Mouse (Mus musculus): ENCODE data around the gene Adprhl1.

Adprhl1 gene

DNA sequence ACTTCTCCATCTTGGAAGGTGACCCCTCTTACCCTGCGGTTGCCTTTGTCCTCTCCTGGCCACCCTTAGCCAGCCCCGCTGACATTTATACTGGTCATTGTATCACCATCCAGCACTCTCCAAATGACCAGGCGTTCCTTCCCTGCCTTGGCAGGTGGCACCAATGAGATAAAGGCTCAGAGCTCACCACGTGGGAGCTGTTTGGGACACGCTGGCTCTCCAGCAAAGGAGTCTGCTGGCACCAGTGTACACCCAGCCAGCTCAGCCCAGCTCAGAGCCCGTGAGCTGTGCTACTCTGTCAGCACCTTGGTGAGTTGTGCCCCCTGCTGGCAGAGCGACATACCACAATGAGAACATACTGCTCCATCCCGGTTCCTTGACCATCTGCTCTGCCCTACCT is at the start of gene Adprhl1:
TSS of gene Adprhl1 (minus strand) at position 144 of the 400 bp plus-strand sequence.
- DNase-seq (ENCODE audit: low read depth, low spot score) = peak; percentile 73

DNA sequence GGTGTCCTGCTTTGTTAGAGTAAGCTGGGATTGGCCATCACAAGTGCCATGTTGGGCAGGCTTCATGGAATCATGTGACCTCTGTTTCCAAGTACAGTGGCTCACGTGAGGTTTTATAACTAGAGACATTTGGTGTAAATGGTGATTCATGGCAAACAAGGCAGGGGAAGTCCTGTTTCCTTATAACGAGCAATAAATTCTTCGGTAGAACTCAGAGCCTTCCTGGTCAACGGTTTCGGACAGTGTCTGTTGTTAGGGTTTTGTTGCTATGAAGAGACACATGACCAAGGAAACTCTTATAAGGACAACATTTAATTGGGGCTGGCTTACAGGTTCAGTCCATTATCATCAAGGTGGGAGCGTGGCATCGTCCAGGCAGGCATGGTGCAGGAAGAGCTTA is 47.1 kb upstream of the Adprhl1 start:
- DNase-seq (ENCODE audit: low read depth, low spot score) = no peak

DNA sequence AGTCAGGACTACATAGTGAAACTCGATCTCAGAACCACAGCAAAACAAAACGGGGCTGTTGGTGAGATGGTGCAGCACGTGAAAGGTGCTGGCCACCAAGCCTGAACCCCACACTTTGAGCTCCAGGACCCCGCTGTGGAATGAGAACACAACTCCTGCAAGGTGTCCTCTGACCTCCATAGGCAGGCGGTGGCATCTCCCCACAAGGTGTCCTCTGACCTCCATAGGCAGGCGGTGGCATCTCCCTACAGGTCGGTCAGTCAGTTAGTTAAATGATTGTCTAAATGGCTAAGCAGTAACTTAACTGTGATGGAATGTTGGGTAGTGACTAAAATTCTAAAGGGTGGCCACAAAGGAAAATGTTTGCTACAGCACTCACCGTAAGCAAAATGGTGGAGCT is 45.6 kb upstream of the Adprhl1 start:
- DNase-seq (ENCODE audit: low read depth, low spot score) = no peak

DNA sequence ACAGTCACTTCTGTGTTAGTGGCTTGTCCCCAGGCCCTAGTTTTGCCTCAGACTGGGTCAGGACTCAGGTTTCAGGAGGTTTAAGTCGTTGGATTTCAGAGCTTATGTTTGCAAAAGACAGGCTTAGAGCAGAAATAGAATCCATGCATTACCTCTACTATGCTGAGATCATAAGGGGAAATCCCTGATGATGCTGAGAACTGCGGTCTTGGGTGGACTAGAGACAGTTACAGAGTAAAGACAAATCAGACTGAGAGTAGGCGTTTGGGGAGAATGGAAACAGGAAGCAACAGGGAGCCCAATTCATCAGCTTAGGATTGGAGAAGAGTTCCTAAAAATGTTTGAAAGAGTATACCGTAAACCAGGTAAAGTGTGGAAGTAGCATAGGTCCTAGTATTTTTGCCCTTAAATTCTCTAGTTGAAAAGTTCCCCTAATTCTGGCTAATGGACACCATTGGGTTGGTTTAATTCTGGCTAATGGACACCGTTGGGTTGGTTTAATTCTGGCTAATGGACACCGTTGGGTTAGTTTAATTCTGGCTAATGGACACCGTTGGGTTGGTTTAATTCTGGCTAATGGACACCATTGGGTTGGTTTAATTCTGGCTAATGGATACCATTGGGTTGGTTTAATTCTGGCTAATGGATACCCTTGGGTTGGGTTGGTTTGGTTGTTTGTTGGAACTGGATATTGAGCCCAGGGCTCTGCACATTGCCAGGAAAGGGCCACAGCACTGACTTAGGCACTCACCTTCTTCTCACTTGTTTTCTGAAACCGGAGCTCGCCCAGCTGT is 39.9 kb upstream of the Adprhl1 start:
- DNase-seq (ENCODE audit: low read depth, low spot score) = no peak

DNA sequence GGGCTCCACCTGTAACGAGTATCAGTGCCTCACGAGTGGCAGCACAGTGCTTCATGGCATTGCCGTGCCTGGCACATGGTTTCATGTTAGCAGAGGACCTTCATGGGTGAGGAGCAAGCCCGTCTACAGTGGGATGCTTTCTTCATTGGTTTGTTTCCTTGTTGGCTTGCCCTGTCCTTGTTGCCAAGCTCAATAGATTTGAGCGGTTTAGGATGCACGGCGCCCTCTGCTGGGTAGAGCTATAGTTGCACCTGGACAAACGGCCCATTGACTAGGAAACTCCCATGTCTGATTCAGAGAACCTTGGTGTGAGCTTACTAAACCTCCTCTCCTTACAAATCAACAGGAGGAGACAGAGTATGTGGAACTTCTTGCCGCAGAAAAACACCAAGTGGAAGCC is 38.4 kb upstream of the Adprhl1 start:
- peak; percentile 74 for DNase-seq (ENCODE audit: low read depth, low spot score)

DNA sequence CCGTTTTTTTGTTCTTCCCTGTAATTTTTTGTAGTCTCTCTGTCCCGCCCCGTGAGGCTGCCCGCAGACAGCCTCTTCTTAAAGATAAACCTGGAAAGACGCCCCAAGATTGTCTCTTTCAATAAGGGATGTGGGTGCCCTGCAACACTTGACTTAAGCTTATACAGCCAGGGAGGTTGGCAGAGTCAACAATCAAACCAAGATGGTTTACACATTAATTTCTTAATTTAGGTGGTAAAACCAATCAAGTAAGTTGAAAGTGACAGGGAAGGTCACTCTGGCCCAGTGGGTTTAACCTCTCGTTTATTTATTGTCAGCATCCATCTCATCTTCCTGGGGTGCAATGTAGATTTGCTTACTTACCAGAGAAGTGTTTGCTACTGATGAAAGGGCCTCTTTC is 34.7 kb upstream of the Adprhl1 start:
- no peak for DNase-seq (ENCODE audit: low read depth, low spot score)

DNA sequence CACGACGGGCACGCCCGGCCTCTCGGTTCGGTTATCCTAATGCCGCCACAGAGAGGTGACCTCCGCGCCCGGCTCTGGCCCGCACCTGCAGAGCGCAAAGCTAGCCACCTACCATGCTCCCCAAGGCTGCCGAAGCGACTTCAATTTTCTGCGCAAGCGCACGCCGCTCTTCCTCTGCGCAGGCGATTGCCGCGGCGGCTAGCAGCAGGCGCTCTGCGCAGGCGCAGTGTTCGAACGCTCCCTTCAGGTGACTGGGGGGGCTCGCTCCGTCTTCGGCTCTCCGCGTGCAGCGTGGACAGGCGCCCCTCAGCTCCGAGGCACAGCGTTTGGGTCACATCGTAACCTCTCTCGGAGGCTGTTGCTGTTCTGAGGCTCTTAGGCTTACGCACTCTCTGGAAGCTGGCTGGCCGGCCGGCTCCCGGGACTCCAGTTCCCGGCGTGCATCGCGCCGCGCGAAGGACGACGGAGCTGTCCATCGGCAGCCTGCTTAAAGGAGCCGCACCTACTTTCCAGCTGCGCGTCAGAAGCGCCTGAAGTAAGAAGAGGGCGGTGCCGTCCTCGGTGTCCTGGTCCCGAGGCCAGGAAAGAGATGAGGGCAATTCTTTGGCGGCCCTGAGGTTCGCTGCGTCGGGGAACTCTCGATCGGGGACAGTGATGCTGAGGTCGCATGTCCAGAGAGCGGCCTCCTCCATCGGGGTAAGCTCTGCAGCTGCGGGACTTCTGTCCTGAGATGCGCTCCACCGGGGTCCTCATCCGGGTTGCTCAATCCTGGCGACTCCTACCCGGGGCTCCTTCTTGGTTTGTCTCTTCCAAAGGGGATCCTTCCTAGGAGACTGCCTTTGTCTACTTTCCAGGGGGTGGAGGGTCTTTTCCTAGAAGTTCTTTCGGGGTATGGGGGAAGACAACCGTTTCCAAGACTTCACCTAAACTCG is 34.0 kb upstream of the Adprhl1 start, which contains the start of the genes Dcun1d2 and Tmco3:
TSS of gene Dcun1d2 (minus strand) at position 440 of the 932 bp plus-strand sequence.
TSS of gene Tmco3 (plus strand) at position 499 of the 932 bp plus-strand sequence.
- peak; percentile 97 for DNase-seq (ENCODE audit: low read depth, low spot score)

DNA sequence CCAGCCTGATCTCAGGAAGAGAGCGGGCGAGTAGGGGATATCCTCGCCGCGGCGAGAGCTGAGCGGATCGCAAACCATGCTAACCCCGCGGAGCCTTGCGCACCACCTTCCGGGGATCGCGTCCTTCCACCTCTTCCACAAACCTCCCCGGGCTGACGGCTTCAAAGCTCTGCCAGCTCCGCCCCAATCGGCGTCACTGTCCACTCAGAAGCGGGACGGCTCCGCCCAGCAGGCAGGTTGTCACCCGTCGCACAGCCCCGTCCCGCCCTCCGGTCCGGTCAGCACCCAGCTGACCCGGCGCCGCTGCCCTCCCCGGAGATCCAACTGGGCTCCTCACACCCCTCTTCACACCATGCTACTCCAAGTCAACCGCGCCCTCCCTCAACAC is 33.3 kb upstream of the Adprhl1 start:
- DNase-seq (ENCODE audit: low read depth, low spot score) = no peak

DNA sequence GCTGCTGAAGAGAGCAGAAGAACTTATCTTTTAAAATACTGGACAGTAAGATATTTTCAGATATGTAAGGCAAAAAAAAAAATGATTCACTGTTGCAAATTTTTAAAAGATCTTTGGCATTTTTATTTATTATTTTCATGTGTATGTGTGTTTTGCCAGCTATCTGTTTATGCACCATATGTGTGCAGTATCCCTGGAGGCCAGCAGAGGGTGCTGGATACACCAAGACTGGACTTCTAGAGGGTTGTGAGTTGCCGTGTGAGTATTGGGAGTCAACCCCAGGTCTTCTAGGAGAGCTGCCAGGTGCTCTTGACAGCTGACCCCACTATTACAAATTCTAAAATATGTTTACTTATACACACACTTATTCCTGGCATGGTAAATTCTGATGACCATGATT is 29.2 kb upstream of the Adprhl1 start:
- no peak for DNase-seq (ENCODE audit: low read depth, low spot score)

DNA sequence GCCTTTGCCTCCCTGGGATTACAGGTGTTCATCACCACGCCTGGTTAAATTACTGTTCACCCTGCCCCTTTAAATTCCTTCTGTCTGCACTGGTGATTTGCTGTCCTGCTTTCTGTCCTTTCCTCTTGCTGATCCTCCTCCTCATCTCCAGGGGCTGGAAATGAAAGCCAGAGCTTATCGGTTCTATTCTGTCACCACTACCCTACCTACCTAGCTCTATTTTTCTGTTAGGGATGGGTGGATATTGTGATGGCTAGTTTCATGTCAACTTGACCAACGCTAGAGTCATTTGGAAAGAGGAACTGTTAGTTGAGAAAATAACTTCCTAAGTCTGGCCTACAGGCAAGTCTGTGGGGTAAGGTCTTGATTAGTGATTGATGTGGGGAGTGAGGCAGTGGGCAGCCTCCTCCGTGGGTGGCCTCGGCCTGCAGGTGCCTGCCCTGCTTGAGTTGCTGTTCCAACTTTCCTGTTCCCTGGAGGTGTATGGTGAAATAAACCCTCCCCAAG is 23.0 kb upstream of the Adprhl1 start:
- no peak for DNase-seq (ENCODE audit: low read depth, low spot score)

DNA sequence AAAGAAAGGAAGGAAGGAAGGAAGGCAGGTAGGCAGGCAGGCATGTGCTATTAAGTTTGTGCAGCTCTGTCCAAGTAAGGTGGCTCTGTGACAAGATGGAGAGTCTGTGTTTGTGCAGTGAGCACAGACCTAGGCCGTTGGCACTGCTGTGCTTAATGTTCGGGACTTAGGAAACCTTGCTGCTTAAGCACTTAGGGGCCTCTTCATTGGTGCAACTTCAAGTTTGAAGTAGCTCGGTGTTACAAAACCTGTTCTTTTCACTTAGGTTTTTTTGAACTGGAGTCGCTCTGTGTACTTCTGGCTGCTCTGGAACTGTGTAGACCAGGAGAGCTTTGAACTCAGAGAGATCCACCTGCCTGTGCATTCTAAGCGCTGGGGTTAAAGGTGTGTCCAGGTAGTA is 18.9 kb upstream of the Adprhl1 start:
- no peak for DNase-seq (ENCODE audit: low read depth, low spot score)

DNA sequence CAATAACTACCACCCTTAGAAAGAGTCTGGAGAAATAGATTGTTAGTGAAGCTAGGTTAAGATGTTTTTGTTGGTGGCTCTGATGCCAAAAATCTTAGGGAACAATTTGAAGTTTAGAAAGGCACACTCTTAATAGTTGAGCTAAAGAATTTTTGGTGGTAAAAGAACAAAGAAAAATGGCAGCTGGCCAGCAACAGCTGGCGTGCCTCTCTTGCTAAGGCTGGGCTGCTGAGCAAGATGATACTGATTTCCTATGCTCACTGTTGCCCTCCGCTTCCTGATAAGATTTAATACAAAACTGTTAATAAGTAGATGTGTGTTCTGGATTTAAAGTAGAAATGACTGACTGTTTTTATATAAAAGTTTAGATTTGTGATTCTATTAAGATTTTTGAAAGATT is 13.6 kb upstream of the Adprhl1 start:
- DNase-seq (ENCODE audit: low read depth, low spot score) = no peak

DNA sequence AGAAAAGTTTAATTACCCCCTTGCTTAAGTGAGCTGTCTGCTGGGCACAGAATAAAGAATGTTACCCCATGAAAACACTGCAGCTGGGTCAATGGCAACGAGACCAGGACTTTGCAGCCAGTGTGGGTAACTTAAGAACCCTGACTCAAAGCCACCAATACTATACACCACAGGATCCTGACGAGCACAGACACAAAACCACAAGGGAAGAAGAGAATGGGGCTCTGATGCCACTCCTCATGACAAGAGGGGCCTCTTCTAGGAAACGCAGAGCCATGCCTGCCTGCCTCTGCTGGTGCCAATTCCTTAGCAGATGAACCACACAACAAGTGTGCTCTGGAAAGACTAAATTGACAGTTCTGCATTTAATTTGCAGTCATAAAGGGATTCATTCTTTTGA is 9.4 kb upstream of the Adprhl1 start:
- no peak for DNase-seq (ENCODE audit: low read depth, low spot score)

DNA sequence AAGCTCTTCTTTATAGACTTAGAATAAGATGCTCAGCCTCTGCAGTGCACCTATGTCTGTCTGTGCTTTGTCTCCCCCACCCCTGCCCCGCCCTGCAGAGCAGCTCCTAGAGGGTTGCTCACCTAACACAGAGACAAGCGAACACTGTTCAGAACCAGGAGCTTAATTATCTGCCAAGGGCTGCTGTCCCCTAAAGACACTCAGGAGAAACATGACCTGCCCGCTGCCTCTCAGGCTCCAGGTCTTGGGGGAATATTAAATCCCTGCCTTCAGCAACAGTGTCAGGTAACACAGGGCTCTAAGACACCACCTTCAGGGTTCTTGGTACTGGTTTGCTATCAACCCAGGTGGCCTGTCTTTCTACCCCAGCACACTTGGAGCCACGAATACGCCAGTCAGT is 549 bp downstream of the Adprhl1 start:
- DNase-seq (ENCODE audit: low read depth, low spot score) = no peak

DNA sequence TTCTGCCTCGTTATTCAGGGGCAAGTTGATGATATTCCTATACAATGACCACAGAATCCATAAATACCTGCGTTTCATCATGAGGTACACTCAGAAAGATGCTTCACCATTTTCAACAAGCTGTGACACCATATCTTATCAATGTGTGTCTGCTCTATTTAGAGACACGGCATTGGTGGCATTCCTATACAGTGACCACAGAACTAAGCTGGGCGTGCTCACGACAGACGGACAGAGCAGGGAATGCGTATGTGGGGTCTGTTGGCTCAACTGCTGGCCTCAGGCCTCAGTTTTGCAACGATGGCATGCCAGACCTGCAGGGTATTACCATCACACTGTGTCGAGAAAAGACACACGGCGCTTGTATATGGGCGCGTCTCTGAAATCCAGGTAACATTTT is 1.1 kb downstream of the Adprhl1 start:
- no peak for DNase-seq (ENCODE audit: low read depth, low spot score)

DNA sequence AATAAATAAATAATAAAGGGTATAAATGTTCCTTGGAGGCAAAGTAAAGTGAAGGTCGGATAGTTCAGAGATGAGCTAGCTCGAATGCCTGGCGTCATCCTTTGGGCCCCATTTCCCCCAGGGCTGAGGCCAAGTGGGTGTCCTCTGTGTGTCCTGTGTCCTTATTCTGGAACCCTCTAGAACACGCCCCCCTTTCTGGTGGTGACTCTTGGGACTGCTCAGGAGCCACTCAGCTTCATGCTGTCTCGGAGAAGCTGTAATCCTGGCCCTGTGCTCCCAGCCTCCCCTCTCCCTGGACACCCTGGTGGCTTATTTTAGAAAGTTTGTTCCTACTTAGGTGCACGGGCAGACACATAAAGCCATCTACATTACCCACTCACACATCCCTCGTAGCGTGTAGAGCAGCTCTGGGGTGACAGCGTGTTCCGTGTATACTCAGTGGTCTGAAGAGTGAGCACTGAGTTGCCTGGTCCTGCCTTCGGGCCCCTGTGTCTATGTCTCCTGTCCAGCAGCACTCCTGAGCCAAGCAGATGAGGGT is 9.6 kb downstream of the Adprhl1 start:
- DNase-seq (ENCODE audit: low read depth, low spot score) = no peak

DNA sequence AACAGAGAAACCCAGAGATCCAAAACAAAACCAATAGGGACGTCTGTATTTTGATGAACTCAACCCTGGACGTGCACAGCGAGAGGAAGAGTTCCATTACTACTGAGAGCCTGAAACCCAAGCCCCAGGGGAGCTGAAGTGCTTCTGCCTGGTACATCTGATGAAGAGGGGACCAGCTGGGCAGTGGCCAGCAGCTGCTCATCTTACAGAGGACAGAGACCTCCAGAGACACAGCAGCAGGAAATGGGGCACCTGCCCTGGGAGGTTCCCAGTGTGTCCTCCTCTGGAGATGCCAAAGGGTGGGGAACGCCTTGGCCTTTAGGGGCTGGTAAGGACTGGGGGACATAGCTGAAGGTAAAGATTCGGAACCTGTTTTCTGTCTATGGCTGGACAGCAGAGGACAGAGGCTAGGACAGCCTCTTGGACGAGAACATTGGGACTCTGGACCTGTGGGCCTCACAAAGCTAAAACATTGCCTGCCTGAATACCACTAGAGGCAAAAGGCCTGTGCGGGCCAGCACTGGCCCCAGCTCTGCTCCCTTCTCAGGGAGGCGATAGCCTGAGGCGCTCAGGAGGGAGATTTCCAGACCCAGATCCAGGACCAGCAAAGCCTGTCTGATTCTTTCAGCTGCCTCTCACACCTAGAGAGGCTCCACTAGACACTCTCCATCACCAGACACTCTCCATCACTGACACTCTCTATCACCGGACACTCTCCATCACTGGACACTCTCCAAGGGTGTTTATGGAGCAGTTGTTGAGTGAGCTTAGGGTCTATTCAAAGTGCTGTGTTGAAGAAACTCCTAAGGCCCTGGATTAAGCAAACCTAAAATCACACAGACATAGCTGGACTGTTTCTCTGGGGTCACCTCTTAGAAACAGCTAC is 10.7 kb downstream of the Adprhl1 start:
- DNase-seq (ENCODE audit: low read depth, low spot score) = no peak

DNA sequence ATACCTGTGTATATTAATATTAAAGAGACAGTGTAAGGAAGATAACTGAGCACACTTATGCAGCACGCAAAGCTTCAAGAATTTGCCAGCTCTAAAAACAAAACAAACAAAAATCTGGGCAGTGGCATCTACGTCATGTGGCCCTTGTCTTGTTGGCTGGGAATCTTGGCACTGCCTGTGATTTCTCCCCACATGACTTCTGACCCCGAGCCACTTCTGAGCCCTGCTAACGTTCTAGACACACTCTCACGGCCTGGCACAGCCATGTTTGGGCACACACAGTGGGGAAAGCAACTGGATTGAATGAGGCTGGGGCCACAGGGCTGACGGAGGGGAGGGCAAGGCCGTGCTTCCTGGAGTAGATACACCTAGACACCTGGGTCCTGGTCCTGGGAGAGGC is 13.3 kb downstream of the Adprhl1 start:
- DNase-seq (ENCODE audit: low read depth, low spot score) = no peak

DNA sequence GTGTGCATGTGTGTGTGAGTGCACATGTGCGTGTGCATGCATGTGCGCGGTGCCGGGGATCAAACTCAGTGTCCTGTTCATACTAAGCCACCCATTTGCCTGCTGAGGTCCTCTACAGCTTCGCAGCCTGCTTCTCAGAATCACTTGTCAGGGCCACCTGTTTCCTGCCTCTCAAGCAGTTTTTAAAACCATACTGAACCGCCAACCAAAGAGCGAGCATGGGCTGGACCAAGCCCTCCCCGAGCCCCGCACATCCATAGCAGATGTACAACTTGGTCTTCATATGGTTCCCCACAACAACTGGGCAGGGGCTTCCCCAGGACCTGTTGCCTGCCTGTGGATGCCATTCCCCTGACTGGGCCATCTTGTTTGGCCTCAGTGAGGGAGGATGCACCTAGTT is 13.9 kb downstream of the Adprhl1 start:
- no peak for DNase-seq (ENCODE audit: low read depth, low spot score)

DNA sequence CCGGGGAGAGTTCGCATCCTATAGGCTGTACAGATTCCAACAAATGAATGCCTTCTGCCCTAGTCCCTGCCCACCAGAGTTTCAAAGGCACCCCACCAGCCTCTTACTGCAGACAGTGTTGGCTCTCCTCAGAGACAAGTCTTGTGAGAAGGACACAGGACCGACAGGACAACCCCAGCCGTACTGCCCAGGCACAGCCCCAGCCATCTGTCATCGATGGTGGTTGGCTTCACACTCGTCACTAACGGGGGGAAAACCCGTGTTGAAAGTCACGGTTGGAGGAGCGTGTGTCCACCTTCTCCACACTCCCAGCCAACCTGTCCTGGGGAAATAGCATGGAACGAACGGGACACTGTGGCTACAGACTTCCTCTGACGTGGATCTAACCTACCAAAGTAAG is 19.2 kb downstream of the Adprhl1 start:
- DNase-seq (ENCODE audit: low read depth, low spot score) = no peak

DNA sequence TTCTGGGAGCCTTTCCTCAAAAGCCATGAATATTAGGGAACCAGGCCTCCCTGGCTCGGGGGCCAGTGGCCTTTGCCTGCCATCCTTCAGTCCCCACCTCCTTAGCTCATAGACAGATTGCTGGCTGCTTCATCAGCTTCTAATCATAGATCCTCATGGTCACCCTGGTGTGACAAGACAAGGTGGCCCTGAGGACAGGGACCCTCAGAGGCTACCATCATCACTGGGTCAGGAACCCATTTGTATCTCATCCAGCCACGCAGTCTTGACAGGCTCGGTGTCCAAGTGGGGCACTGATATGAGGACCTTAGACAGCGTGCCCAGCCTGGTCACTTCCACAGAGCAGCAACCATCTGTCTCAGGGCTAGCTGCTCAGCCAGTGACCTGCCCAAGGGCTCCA is 23.5 kb downstream of the Adprhl1 start:
- DNase-seq (ENCODE audit: low read depth, low spot score) = no peak

Data from WW6 (cell line).